Mouse (Mus musculus) cerebellum, postnatal 10 days (tissue): ENCODE measurements around the gene Ehd3.
"Not testable (repeated sequence)": the region's sequence is repeated elsewhere in the genome, so short reads cannot be mapped to it uniquely, and the experiment has no call there.

Source experiments
- DNase-seq, 2 experiments: peaks; one replicate each; pipeline ENCODE4 v3.0.0; 2021; ENCODE audit warnings: mixed read lengths in 2 of 2

Ehd3 gene

DNA sequence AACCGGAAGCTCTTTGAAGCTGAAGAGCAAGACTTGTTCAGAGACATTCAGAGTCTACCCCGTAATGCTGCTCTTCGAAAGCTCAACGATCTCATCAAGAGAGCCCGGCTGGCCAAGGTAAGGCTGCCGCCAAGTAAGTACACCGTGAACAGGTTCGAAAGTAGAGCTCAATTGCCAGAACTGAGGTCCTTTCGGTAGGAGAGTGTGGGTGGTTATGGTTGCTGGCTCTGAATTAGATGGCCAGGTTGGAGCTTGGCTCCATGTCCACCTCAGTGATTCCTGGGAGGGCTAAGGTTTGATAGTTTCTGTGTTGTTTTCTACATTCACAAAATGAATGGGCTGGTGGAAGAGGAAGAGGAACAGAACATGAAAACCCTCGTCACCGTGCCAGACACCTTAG is 23.5 kb downstream of the Ehd3 start:
- DNase-seq: no peak

DNA sequence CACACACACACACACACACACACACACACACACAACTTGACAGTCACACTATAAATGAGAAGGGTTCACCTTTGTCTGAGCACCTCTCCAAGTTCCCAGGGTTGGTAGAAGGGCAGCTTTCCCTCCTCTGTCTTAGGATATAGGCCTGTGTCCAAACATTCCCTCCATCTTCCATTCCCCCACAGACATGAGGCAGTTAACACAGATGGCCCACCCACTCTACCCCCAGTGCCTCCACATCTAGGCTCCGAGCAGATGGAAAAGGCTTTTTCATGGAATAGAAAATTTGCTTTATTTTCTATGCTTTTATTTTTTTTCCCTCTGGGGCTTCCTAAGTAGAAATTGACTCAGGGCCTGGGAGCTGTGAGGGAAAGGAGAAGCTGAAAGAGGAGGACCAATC is 26.6 kb downstream of the Ehd3 start:
- DNase-seq: peak in 1 of 2 experiments; percentile 26

DNA sequence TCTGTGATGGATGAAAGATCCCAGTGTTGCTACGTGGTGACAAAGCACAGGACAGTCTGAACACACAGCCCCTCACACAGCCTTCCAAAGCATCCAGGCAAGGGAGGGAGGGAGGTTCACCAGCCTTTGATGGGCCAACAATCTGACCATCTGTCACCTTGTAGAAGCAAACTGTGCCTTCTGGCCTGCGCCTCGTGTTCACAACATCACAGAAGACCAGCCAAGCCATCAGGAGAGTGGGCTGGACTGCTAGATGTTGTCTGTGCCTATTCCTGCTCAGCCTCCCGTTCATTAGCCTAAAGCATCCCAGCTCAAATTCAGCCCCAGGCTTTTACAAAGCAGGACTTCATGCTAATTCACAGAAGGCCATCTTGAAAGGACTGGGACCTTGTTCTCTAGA is 27.5 kb downstream of the Ehd3 start:
- DNase-seq: peak; percentile 86 to 89

DNA sequence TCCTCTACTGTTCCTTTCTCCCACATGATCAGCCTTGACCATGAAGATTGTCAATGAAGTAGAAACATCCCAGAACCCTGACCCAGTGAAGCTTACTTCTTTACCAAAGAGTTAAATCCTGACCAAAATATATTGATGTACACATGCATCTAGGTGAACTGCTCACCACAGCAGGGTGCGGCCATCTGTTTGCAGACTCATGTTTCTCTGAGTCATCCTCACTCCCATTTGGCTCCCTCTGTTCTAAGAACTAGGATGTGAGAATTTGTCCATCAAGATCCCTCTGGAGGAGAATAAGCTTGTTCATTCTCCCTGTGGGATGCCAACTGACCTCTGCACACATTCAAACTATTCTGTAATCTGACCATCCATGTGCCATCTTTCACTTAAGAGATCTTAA is 29.0 kb downstream of the Ehd3 start:
- peak; percentile 51 to 57 for DNase-seq

DNA sequence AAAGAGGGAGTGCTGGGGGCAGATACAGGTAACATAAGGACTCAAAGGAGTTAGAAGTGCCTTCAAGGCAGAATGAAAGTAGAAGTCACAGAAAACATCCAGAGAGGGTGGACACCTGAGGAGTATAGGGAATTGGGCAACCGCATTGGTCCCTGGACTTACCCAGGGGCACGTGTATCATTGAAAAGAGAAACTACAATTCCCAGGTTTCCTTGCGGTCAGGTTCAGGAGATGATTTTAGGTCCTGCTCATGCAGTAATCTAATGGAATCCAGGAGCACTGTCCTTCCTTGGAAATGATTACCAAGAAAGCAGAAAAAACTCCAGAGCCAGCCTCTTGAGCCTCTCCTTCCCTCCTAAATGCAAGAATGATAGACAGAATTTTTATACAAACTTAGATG is 29.5 kb downstream of the Ehd3 start:
- DNase-seq: no peak

DNA sequence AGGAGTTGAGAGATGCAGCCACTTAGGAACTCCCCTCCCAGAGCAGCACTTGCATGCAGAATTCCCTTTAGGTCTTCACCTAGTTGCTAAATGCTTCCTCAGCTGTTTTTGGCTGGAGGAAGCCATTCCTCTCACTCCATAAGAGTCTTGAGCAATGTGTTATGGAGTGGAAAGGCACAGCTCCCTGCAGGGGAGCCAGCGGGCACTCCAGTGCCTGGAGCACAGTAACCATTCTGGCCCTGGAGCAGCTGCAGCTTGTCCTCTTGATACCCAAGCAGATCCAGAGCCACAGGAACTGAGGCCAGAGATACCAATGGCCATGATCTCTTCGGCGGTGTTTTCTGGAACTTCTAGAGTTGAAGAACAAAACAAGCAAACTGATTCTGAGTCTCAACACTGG is 32.7 kb downstream of the Ehd3 start:
- DNase-seq: peak in 1 of 2 experiments; percentile 20

DNA sequence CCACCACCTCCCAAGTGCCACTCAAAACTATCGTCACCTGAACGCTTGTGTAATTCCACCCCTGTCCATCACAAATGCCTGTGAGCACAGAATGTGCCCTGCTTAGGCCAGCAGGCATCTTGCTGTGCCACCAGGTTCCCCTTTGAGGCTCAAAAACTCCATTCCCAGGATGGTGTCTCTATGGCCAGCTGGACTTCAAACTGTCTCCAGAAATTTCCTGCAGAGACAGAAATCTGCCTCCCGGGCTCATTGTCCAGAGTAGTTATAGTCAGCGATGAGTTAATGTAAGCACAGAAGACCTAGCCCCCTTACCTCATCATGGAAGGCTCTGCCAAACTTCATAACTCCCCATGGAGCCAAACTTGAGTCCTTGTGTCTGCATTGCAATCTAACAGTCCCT is 33.3 kb downstream of the Ehd3 start:
- no peak for DNase-seq

DNA sequence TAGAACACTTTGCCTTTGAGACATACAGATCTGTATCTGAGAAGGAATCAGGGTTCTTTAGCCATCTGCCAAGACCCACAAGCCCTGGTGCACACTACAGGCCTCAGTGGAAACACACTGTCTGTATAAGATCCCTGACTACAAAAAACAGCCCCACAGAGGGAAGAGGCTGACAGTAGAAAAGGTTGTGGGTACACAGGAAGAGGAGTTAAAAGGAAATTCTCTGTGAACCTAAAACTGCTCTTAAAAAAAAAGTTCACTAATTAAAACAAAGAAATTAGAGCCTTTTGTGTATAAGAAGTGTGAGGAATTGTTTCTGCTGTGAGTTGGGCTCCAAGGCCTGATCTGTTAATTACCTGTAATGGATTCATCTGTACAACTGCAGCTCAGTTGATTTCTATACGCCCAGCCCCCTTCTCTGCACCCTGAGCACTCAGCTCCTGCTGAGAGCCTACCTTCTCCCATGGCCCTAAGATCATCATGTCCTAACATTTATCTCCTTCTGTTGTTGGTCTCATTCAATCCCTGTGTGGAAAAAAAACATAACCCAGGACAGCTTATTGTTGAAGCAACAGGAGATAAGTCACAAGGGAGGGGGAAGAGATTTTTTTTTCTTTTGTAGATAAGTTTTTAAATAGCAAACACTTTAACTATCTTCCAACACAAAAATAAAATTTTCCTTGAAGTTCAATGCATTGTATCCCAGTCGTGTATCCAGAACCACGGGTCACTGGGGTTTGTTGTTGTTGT is 35.3 kb downstream of the Ehd3 start:
- DNase-seq: no peak

DNA sequence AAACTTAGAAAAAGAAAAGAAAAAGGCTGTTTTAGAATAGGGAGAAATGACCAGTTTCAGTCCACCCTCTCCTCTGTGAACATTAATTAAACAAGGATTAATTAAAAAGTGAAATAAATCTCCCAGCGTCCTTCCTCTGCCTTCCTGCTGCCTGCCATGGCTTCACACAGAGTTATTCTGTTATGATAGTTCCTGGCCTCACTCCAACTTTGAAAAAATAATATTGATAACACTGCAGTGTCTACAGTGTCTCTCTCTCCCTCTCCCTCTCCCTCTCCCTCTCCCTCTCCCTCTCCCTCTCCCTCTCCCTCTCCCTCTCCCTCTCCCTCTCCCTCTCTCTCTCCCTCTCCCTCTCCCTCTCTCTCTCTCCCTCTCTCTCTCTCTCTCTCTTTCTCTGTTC is 35.9 kb downstream of the Ehd3 start:
- DNase-seq: not testable (repeated sequence)

DNA sequence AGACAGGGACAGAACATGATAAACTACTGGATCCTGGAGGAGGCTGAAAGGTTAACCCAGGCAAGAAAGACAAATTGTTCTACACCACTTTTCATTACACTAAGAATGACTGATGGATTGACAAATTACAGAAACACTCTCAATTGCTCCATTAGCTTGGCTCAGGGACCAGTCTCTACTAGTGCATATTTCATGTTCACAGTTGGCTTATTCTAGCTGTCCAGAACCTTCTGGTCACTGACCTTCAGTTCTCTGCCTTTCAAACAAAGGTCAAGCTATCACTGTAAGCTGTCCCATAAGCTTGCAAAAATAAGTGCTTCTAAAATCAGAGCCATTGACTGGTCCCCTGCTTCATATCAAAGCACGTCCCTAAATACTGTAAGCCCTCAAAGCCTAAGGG is 39.0 kb downstream of the Ehd3 start:
- no peak for DNase-seq

DNA sequence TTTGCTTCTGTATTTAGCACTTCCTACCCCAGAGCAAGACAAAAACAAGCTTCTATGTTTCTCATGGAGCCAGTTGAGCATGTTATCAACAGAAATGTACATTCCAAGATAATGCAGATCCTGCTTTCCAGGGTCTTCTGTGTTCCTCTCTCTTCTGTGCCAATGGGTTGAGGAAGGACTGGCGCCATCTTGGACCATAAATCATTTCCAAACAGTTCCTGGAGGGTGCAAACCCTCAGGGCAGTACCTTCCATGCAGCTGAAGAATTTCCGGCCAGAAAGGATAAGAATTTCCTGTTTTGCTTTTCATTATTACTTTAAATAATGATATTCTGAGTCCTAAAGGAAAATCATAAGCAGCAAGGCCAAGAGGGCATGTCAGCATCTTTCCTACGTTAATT is 41.7 kb downstream of the Ehd3 start:
- no peak for DNase-seq

DNA sequence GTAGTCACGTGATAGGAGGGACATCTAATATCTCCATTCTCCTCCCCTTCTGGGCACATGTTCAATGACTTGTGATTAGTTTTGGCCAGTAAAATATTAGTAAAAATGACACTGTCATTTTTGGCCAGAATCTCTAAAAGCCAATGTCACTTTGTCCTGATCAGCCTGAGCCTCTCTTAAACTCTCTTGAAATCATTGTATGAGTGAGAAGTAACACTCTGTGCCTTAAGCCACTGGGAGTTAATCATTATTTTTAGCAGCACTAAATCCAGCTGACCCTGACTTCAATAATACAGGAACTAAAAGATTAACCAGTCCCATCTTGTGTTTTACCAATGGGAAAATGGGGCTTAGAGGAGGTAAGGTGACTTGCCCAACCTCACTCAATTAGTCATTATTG is 43.5 kb downstream of the Ehd3 start:
- no peak for DNase-seq

DNA sequence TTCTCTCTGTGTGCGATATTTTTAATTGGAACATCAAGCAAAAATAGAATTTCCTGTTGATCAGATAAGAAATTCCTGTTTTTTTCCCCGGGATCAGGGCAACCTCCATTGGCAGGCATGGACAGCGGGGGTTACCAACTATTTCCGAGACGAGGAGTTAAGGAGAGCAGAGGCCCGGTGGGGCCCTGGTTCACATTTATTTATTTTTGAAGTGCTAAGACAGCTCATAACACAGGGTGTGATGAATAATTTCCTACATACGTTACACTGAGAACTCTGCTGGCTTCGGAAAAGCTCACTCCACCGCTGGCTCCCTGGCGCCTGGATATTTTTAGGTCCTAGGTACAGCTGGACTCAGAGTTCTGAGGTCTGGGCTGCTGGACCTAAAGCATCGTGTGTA is 49.1 kb downstream of the Ehd3 start:
- no peak for DNase-seq

DNA sequence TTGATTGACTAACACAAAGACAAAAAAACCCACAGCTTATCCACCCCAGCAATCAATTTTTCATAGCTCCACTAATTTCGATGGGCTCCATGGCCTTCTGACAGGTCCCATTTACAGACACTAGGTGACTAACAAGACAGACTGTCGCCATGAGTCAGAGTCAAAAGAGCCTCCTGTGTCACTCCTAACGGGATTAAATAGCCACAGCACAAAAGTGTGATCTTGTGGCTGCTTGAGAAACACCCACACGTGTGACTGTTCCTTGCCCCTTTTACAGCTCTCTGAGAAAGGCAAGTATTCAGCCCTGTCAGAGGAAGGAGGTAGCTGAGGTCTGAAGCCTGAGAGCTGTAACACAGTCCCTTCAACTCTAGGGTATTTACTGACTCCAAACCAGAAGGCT is 49.8 kb downstream of the Ehd3 start:
- DNase-seq: no peak

DNA sequence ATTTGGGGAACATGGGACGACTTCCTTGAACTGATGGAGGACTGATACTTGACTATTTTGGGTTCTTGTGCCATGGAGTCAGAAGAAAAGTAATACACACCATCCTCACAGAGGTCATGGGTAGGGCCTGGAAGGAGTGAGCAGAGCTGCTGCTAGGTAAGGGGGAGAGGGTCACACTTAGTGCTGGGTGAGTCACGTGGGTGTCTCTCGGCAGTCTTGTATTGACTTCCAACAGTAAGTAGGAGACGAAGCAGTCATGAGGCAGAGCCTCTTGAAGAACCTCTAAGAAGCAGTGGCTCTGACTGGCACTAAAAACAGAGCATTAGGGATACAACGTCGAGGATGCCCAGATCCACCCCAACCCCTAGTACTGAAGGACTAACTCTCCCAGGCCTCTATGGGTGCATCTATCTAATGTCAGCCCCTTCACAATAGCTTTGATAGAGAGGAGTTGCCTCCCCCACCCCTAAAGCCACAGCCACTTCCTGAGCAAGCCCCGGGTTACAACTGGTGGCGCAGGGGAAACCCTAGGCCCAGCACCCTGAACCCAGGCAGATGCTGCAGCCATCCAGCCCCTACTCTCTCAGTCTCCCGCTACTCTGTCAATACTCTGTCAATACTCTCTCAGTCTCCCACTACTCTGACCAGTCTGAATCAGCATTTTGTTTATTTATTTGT is 65.2 kb downstream of the Ehd3 start:
- no peak for DNase-seq

DNA sequence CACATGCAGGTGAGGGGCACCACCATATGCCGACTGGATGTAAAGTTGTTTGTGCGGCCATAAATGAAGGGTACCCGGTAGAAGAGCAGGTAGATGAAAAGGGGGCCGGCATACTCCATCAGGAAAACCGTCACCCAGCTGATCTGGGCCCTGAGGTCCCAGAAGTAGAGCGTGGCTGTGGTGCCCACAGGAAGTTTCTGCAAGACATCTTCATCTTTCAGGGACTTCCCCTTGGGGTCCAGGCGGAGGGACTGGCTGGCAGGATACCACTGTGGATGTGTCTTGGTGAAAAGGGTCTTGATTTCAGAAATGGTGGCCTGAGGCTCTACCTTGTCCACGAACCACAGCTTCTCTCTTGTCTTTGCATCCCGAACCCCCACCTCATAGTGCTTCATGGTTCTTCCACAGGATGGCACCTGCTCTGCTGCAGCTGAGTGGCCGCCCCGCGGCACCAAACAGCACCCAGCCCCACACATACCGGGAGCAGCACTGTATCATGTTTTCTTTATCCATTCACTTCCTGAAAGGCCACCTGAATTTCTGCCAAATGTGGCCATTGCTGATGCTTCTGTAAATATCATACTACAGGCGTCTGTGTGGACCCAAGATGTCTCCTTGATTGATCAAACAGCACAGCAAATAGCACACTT is 67.1 kb downstream of the Ehd3 start:
- DNase-seq: no peak

DNA sequence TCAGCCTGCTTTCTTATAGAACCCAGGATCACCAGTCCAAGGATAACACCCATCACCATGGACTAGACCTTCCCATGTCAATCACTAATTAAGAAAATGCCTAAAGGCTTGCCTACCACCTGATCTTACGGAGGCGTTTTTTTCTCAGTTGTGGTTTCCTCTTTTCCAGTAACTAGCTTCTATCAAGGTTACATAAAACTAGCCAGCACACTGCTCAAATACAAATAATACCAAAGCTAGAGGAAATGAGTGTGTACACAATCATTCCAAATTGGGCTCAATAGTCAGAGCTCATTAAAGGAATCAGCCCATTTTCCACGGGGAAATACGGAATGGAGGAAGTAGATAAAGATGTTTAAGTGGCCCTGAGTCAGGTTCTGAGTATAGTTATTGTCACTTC is 71.3 kb downstream of the Ehd3 start:
- no peak for DNase-seq

DNA sequence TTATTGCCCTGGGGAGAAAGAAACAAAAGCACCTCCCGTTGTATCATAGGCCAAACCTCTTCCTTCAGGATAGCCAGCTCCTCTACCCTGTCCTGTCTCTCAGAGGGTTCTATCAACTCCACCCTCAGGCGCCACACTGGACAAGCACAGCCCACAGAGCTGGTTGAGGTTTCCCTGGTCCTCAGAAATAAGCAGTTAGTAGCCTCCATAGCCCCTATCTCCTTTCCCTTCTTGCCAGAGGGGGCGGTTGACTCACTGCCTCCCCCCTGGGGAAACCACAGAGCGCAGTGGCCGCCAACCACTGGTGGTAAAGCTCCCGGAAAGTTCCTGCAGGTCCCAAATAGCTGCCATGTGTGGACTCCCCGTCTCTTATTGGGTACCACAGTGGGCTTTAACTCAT is 71.7 kb downstream of the Ehd3 start:
- DNase-seq: no peak

DNA sequence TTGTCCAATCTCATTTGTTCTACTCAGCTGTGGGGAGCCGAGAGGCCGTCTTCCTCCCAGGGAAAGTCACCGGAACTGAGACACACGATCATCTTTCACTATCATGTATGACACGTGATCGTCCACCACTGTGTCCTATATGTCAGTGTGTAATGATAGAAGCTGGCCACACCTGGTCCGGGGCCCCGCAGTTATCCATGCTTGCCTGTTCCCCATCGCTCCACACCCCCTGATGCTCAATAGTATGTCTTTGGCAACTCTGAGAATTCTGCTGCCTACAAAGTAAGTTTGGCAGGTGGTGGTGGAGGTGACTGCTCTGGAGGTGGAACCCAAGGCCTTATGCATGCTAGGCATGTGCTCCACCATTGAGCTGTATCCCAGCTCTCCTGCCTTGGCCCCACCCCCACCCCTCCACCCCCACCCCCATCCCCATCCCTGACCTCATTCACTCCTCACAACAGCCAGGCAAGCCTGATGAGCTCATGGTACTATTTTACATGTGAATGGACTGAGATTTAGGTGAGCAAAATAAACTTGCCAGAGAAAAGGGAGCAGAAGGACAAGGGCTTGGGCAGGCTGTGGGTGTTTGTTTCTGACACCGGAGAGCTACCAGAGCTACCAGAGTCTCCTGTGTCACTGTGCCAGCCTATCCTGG is 75.5 kb downstream of the Ehd3 start:
- no peak for DNase-seq

DNA sequence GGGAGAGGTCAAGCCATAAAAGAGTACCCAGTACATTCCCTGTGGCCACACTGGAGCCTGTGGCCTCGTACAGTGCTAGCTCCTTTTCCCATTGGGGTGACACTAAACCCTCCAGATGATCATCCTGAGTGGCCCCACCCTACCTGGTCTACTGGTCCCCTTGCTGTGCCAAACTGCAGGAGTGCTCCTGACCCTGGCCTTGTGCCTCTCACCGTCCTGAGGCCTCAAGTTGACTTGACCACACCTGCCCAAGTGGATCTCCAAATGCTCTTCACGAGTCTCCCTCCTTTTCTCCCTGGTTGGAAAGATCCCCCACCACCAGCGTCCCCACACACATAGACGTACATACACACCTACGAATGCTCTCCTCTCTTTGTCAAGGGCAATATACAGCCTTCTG is 76.4 kb downstream of the Ehd3 start:
- DNase-seq: no peak

DNA sequence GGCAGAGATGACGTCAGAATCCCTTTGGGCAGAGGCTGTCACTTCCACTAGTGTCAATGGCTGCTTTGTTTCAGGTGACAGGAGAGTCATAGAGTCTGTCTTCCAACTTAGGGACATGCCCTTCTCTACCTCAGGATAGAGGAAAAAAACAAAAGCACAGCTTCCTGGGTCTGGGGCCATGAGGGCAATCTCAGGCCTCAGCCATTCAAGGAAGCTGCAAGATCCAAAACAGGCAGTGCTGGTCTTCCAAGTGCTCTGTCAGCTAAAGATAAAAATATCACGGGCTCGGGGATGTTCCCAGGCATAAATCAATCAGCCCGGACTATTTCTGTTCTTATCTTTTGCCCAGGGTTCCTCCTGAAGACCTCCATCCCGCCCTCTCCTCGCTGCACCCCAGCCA is 77.4 kb downstream of the Ehd3 start:
- no peak for DNase-seq
